Mouse (Mus musculus): Measurements from ENCODE around the gene Ndufc2. TPM values are rescaled to one million over a fixed set of nuclear protein-coding genes. Genes with fewer than 3 reads are reported as not detected.

Gene Ndufc2
- polyA plus RNA-seq, 1 experiment from 2014 or later, result 323 TPM

DNA sequence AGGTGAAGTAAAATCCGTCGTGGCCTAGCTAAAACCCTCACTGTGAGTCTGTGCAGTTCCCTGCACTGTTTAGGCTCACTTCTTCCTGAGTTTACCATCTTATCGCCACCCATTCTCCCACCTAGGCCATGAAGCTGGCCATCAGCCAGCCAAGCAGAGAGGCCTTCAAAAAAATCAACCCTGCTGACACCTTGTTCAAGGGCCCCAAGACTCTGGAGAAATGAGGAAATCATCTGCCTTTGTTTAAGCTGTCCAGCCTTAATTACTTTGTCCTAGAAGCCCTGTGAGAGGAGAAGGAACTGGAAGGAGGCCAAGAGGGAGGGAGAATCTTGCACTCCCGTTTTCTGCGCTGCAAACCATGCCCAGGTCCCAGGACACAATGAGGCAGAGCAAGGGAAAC lies 43.5 kb upstream of the Ndufc2 start:
- Histone ChIP-seq H3K4me1 (ENCODE audit: insufficient read depth) (peaks cover 7% of the 10 kb centered on the region; the same call in 1 of the 2 replicates), H3K4me2 (ENCODE audit: low read depth, low read length) (no peak overlapping the region), H3K36me3 (replicated peaks; ENCODE audit: insufficient read depth, low read length) (no peaks in the 10 kb centered on the region), H3K27me3 (ENCODE audit: insufficient read depth, low read length) (no peaks in the 10 kb centered on the region), H3K4me3 (ENCODE audit: low read depth, low read length) (no peak overlapping the region), H3K9me3 (ENCODE audit: low read length) (no peaks in the 10 kb centered on the region), H3K9ac (replicated peaks) (no peak overlapping the region), H3K27ac (ENCODE audit: low read depth) (peak overlapping the region; percentile 34; the same call in 1 of the 2 replicates)
- 61% methylated on average over 5 of the region's 5 CpGs for WGBS (ENCODE audit: insufficient replicate concordance)
- TF ChIP-seq EP300 (IDR thresholded peaks at IDR 0.05; ENCODE audit: low read depth) (no peak), CTCF (IDR thresholded peaks at IDR 0.05; ENCODE audit: low read depth) (no peak)
- no peak for ATAC-seq
- DNase-seq, result no peak

DNA sequence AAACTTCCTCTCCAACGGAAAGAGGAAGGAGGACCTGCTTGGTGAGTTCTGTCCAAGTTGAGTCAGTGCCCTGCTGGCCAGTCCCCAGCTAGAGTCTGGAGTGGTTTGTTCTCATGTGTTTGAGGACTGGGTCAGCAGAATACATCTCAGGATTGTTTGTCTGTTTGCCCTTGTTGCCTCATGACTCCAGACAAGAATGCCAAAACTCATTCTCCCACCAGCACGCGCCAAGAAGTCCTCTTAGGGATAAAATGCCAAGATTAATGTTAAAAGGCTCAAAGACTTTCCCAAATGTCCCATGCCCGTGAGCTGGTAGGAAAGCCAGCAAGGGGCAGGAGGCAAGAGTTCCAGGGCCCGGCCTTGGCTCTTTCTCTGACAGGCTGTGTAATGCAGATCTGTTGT lies 42.9 kb upstream of the Ndufc2 start:
- no peaks in the 10 kb centered on the region for H3K27me3 ChIP-seq (ENCODE audit: insufficient read depth, low read length)
- no peak overlapping the region for H3K27ac ChIP-seq (ENCODE audit: low read depth)
- H3K4me2 ChIP-seq (ENCODE audit: low read depth, low read length), result no peak overlapping the region
- H3K9me3 ChIP-seq (ENCODE audit: low read length), result no peaks in the 10 kb centered on the region
- WGBS (ENCODE audit: insufficient replicate concordance), result 54% methylated on average over 5 of the region's 5 CpGs
- H3K4me3 ChIP-seq (ENCODE audit: low read depth, low read length), result no peak overlapping the region
- H3K9ac ChIP-seq (replicated peaks), result no peak overlapping the region
- no peak for TF ChIP-seq EP300 (IDR thresholded peaks at IDR 0.05; ENCODE audit: low read depth)
- no peak for TF ChIP-seq CTCF (IDR thresholded peaks at IDR 0.05; ENCODE audit: low read depth)
- no peaks in the 10 kb centered on the region for H3K36me3 ChIP-seq (replicated peaks; ENCODE audit: insufficient read depth, low read length)
- DNase-seq (no peak), ATAC-seq (no peak)
- H3K4me1 ChIP-seq (ENCODE audit: insufficient read depth), result peaks cover 7% of the 10 kb centered on the region; the same call in 1 of the 2 replicates

DNA sequence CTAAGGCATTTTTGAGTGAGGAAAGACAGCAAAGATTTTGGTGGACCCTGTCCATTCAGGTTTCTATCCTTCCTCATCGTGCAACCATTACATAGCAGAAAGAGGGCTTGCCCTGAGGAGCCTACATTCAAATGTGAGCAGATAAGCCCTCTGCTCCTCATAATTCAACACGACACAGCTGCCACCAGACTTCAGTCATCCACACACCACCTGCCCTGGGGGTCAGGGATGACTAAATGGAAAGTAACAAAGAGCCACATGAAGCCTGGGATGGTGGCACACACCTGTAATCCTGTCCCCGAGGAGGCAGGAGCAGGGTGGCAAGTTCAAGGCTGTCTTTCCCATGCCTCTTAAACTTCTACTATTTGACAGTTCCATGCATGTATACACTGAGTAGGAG lies 42.0 kb upstream of the Ndufc2 start:
- Histone ChIP-seq H3K9me3 (ENCODE audit: low read length) (no peaks in the 10 kb centered on the region), H3K27me3 (ENCODE audit: insufficient read depth, low read length) (no peaks in the 10 kb centered on the region), H3K36me3 (replicated peaks; ENCODE audit: insufficient read depth, low read length) (no peaks in the 10 kb centered on the region), H3K27ac (ENCODE audit: low read depth) (no peak overlapping the region), H3K4me2 (ENCODE audit: low read depth, low read length) (no peak overlapping the region), H3K4me3 (ENCODE audit: low read depth, low read length) (no peak overlapping the region), H3K9ac (replicated peaks) (no peak overlapping the region), H3K4me1 (ENCODE audit: insufficient read depth) (peaks cover 7% of the 10 kb centered on the region; the same call in 1 of the 2 replicates)
- TF ChIP-seq EP300 (IDR thresholded peaks at IDR 0.05; ENCODE audit: low read depth), result no peak
- no peak for TF ChIP-seq CTCF (IDR thresholded peaks at IDR 0.05; ENCODE audit: low read depth)
- ATAC-seq (no peak), DNase-seq (no peak)
- 59% methylated on average over 3 of the region's 3 CpGs for WGBS (ENCODE audit: insufficient replicate concordance)

DNA sequence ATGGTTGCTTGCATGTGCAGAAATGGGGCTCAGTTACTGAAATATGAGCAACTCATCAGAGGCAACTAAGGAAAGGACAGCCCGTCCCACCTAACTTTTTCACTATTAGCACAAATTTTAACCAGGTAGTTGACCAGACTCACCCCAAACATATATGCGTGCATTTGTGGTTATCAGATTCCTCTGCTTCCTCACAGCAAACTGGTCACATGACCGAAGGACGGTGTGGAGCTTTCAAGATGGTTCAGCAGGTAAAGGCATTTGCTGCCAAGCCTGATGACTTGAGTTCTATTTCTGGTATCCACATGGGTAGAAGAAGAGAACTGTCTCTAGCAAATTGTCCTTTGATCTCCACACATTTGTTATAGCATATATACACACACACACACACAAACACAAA lies 41.5 kb upstream of the Ndufc2 start:
- WGBS (ENCODE audit: insufficient replicate concordance), result 64% methylated on average over 4 of the region's 4 CpGs
- Histone ChIP-seq H3K36me3 (replicated peaks; ENCODE audit: insufficient read depth, low read length) (no peaks in the 10 kb centered on the region), H3K9me3 (ENCODE audit: low read length) (no peaks in the 10 kb centered on the region), H3K4me2 (ENCODE audit: low read depth, low read length) (no peak overlapping the region), H3K27me3 (ENCODE audit: insufficient read depth, low read length) (no peaks in the 10 kb centered on the region), H3K4me3 (ENCODE audit: low read depth, low read length) (no peak overlapping the region), H3K4me1 (ENCODE audit: insufficient read depth) (peaks cover 7% of the 10 kb centered on the region; the same call in 1 of the 2 replicates), H3K9ac (replicated peaks) (no peak overlapping the region), H3K27ac (ENCODE audit: low read depth) (no peak overlapping the region)
- no peak for ATAC-seq
- TF ChIP-seq EP300 (IDR thresholded peaks at IDR 0.05; ENCODE audit: low read depth) (no peak), CTCF (IDR thresholded peaks at IDR 0.05; ENCODE audit: low read depth) (no peak)
- DNase-seq, result no peak

DNA sequence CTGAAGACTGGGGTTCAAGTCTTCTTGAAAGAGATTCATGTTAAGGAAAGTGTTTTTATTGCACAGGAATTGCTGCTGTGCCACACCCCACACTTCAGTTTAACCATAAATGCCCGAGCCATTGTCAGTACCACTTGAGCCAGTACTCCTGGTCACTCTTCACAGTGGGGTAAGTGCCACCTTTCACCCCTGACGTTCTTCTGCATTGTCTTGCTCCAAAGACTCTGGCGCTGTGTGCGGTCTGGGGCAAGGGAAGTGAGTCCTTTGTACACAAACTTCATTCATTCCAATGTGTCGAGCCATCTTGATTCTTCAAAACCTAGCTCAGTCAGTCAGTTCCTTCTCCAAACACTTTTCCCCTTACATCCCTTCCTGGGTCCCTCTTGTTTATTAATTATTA lies 39.6 kb upstream of the Ndufc2 start:
- TF ChIP-seq EP300 (IDR thresholded peaks at IDR 0.05; ENCODE audit: low read depth) (no peak), CTCF (IDR thresholded peaks at IDR 0.05; ENCODE audit: low read depth) (no peak)
- DNase-seq, result no peak
- H3K4me3 ChIP-seq (ENCODE audit: low read depth, low read length), result no peak overlapping the region

DNA sequence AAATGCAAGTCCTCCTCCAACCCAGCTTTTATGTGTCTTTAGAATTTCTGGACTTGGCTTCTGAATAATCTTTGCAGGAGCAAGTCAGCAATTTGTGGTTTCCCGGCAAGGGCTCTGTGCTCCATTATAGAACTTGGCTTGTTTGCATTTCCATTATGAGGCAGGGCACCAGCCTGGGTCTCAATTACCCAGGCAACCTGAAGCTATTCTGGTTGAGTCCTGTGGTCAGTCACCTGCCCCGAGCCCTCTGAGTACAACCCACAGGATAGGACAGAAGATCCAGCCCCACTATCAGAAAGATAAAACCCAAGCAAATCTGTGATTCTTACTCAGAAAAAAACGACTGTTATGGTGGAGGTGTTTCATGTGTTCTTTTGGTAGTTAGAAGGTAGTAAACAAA lies 38.8 kb upstream of the Ndufc2 start:
- no peak for ATAC-seq
- H3K9me3 ChIP-seq (ENCODE audit: low read length), result no peaks in the 10 kb centered on the region
- WGBS (ENCODE audit: insufficient replicate concordance), result 51% methylated on average over 3 of the region's 3 CpGs

More for the DNA sequence above, 39.6 kb upstream of the Ndufc2 start:
- H3K36me3 ChIP-seq (replicated peaks; ENCODE audit: insufficient read depth, low read length), result no peaks in the 10 kb centered on the region
- no peak for ATAC-seq
- H3K9me3 ChIP-seq (ENCODE audit: low read length), result no peaks in the 10 kb centered on the region
- H3K4me2 ChIP-seq (ENCODE audit: low read depth, low read length), result no peak overlapping the region
- H3K27me3 ChIP-seq (ENCODE audit: insufficient read depth, low read length), result no peaks in the 10 kb centered on the region
- WGBS (ENCODE audit: insufficient replicate concordance), result 71% methylated on average over 5 of the region's 5 CpGs
- no peak overlapping the region for H3K9ac ChIP-seq (replicated peaks)
- H3K27ac ChIP-seq (ENCODE audit: low read depth), result no peak overlapping the region
- peaks cover 6% of the 10 kb centered on the region; the same call in 1 of the 2 replicates for H3K4me1 ChIP-seq (ENCODE audit: insufficient read depth)

DNA sequence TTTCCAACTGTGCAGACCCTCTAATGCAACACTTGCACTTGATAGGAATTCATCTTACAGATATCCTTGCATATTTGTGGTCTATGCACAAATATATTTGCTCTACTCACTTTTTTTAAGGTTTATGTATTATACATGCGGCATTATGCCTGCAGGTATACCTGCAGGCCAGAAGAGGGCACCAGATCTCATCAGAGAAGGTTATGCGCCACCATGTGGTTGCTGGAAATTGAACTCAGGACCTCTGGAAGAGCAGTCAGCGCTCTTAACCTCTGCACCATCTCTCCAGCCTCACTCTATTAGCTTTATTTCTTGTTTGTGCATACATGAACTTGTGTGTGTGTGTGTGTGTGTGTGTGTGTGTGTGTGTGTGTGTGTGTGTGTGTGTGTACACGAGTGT lies 38.3 kb upstream of the Ndufc2 start:
- no peaks in the 10 kb centered on the region for H3K9me3 ChIP-seq (ENCODE audit: low read length)

More for the DNA sequence above, 38.8 kb upstream of the Ndufc2 start:
- Histone ChIP-seq H3K27ac (ENCODE audit: low read depth) (no peak overlapping the region), H3K4me2 (ENCODE audit: low read depth, low read length) (no peak overlapping the region), H3K27me3 (ENCODE audit: insufficient read depth, low read length) (no peaks in the 10 kb centered on the region), H3K9ac (replicated peaks) (no peak overlapping the region), H3K4me1 (ENCODE audit: insufficient read depth) (no peaks in the 10 kb centered on the region), H3K36me3 (replicated peaks; ENCODE audit: insufficient read depth, low read length) (no peaks in the 10 kb centered on the region), H3K4me3 (ENCODE audit: low read depth, low read length) (no peak overlapping the region)
- TF ChIP-seq CTCF (IDR thresholded peaks at IDR 0.05; ENCODE audit: low read depth) (no peak), EP300 (IDR thresholded peaks at IDR 0.05; ENCODE audit: low read depth) (no peak)
- no peak for DNase-seq

More for the DNA sequence above, 38.3 kb upstream of the Ndufc2 start:
- Histone ChIP-seq H3K36me3 (replicated peaks; ENCODE audit: insufficient read depth, low read length) (no peaks in the 10 kb centered on the region), H3K4me1 (ENCODE audit: insufficient read depth) (no peaks in the 10 kb centered on the region), H3K4me2 (ENCODE audit: low read depth, low read length) (no peak overlapping the region), H3K27ac (ENCODE audit: low read depth) (no peak overlapping the region), H3K9ac (replicated peaks) (no peak overlapping the region), H3K27me3 (ENCODE audit: insufficient read depth, low read length) (no peaks in the 10 kb centered on the region), H3K4me3 (ENCODE audit: low read depth, low read length) (no peak overlapping the region)
- ATAC-seq, result 0 out of 2 replicates have a peak, but pooled peaks have one; percentile 10
- DNase-seq, result peak; percentile 57
- TF ChIP-seq CTCF (IDR thresholded peaks at IDR 0.05; ENCODE audit: low read depth) (peak; percentile 92), EP300 (IDR thresholded peaks at IDR 0.05; ENCODE audit: low read depth) (no peak)
- 24% methylated on average over 4 of the region's 4 CpGs for WGBS (ENCODE audit: insufficient replicate concordance)

All from liver, postnatal 0 days (tissue).